Mouse (Mus musculus) stomach, embryonic 16.5 days (tissue): ENCODE data around the gene Krtap19-1. TPM values are rescaled to one million over a fixed set of nuclear protein-coding genes. Genes with fewer than 3 reads are reported as not detected.

Experiments used
- ATAC-seq: fragments of 200-750 bp; cut with Nextera tagmentation; 2 replicates; pipeline ENCODE4 v1.8.0; 2017; ENCODE audit warnings: moderate number of reproducible peaks, moderate TSS enrichment; ENCODE audit not compliant: insufficient read depth, low FRiP score
- H3K27ac ChIP-seq: fragments of 300-500 bp; sonication (generic); 2 replicates; pipeline ENCODE4 v1.5.1; 2014; ENCODE audit warnings: low read length
- H3K27me3 ChIP-seq: fragments of 300-500 bp; sonication (generic); 2 replicates; pipeline ENCODE4 v1.6.1; 2014; ENCODE audit warnings: low read length, control low read depth, mixed read lengths; ENCODE audit not compliant: control insufficient read depth, insufficient read depth
- H3K36me3 ChIP-seq: fragments of 300-500 bp; sonication (generic); 2 replicates; pipeline ENCODE4 v1.6.1; 2014; ENCODE audit warnings: low read length; ENCODE audit not compliant: control insufficient read depth, insufficient read depth
- H3K4me1 ChIP-seq: fragments of 300-500 bp; sonication (generic); 2 replicates; pipeline ENCODE4 v1.6.1; 2014; ENCODE audit warnings: low read length, control low read depth, mixed read lengths; ENCODE audit not compliant: control insufficient read depth, insufficient read depth
- H3K4me2 ChIP-seq: fragments of 300-500 bp; sonication (generic); 2 replicates; pipeline ENCODE4 v1.6.1; 2014; ENCODE audit warnings: low read depth, low read length, mixed read lengths
- H3K4me3 ChIP-seq: fragments of 300-500 bp; sonication (generic); replicated peaks from 2 replicates; pipeline ENCODE4 v1.5.1; 2014; ENCODE audit warnings: mild to moderate bottlenecking, low read length
- H3K9ac ChIP-seq: fragments of 300-500 bp; sonication (generic); 2 replicates; pipeline ENCODE4 v1.6.1; 2014; ENCODE audit warnings: low read length
- H3K9me3 ChIP-seq: fragments of 300-500 bp; sonication (generic); replicated peaks from 2 replicates; pipeline ENCODE4 v1.6.1; 2016; ENCODE audit warnings: low read length, control low read depth; ENCODE audit not compliant: control insufficient read depth
- WGBS: fragments of 180-500 bp; shearing (Covaris S2); extraction: QIAGEN DNeasy Blood & Tissue Kit; methylation state at CpG from one replicate; pipeline ENCODE4 v1.1.7; 2014; 5-methylcytosine and 5-hydroxymethylcytosine counted together
- polyA plus RNA-seq: library from polyadenylated mRNA; unstranded; fragments of >200 nt; fragmentation: Nextera tagmentation; extraction: Ambion mirVana; gene quantifications from 2 replicates; pipeline ENCODE4 v1.2.1, GENCODE M21; 2015

Gene Krtap19-1
- polyA plus RNA-seq, result not detected in 2 replicates

- Histone ChIP-seq H3K36me3 (no peaks in the 10 kb centered on the region), H3K9me3 (no peaks in the 10 kb centered on the region), H3K4me1 (no peaks in the 10 kb centered on the region), H3K4me2 (no peak within 1 kb of the TSS), H3K27me3 (no peaks in the 10 kb centered on the region), H3K4me3 (no peak within 1 kb of the TSS), H3K27ac (no peak within 1 kb of the TSS), H3K9ac (no peak within 1 kb of the TSS)
- no peak for ATAC-seq
- 82% methylated on average over 6 of the region's 6 CpGs for WGBS
Measured at GRCm38 (mm10) chr16:88869311-88869710, at the start of gene Krtap19-1. Gene Krtap19-1, minus strand, starts transcription at chr16:88869411.

- no peak within 1 kb of the TSS for H3K4me3 ChIP-seq
- H3K9me3 ChIP-seq, result no peaks in the 10 kb centered on the region
- no peaks in the 10 kb centered on the region for H3K36me3 ChIP-seq
- 91% methylated on average over 6 of the region's 6 CpGs for WGBS
- H3K27me3 ChIP-seq, result no peaks in the 10 kb centered on the region
- no peak for ATAC-seq
- no peak within 1 kb of the TSS for H3K9ac ChIP-seq
- no peak within 1 kb of the TSS for H3K27ac ChIP-seq
- H3K4me1 ChIP-seq, result no peaks in the 10 kb centered on the region
- no peak within 1 kb of the TSS for H3K4me2 ChIP-seq
Measured at GRCm38 (mm10) chr16:88896357-88896756, 27.1 kb upstream of the Krtap19-1 start, which contains the start of gene Krtap19-5. Gene Krtap19-5, minus strand, starts transcription at chr16:88896457.

GRCm38 (mm10) chr16:88886870-88887269 lies 17.7 kb upstream of the Krtap19-1 start:
- WGBS, result 81% methylated on average over 6 of the region's 6 CpGs
- Histone ChIP-seq H3K9ac (no peak overlapping the region), H3K4me1 (no peaks in the 10 kb centered on the region), H3K36me3 (no peaks in the 10 kb centered on the region), H3K4me2 (no peak overlapping the region), H3K9me3 (no peaks in the 10 kb centered on the region), H3K27ac (no peak overlapping the region), H3K27me3 (no peaks in the 10 kb centered on the region), H3K4me3 (no peak overlapping the region)
- no peak for ATAC-seq

GRCm38 (mm10) chr16:88884989-88885388 lies 15.8 kb upstream of the Krtap19-1 start, which contains the start of gene Krtap19-4:
Gene Krtap19-4, minus strand, starts transcription at chr16:88885089.
- H3K27me3 ChIP-seq, result no peaks in the 10 kb centered on the region
- no peak for ATAC-seq
- no peak within 1 kb of the TSS for H3K4me3 ChIP-seq
- H3K4me1 ChIP-seq, result no peaks in the 10 kb centered on the region
- no peaks in the 10 kb centered on the region for H3K9me3 ChIP-seq
- no peak within 1 kb of the TSS for H3K4me2 ChIP-seq
- no peak within 1 kb of the TSS for H3K27ac ChIP-seq
- WGBS, result 91% methylated on average over 5 of the region's 5 CpGs
- no peak within 1 kb of the TSS for H3K9ac ChIP-seq
- H3K36me3 ChIP-seq, result no peaks in the 10 kb centered on the region

GRCm38 (mm10) chr16:88877938-88878337 lies 8.7 kb upstream of the Krtap19-1 start, which contains the start of gene Krtap19-3:
Gene Krtap19-3, minus strand, starts transcription at chr16:88878038.
- Histone ChIP-seq H3K9me3 (no peaks in the 10 kb centered on the region), H3K9ac (no peak within 1 kb of the TSS), H3K4me2 (no peak within 1 kb of the TSS), H3K36me3 (no peaks in the 10 kb centered on the region), H3K27ac (no peak within 1 kb of the TSS), H3K27me3 (no peaks in the 10 kb centered on the region), H3K4me3 (no peak within 1 kb of the TSS), H3K4me1 (no peaks in the 10 kb centered on the region)
- ATAC-seq, result no peak
- 69% methylated on average over 2 of the region's 2 CpGs for WGBS

- ATAC-seq, result no peak
- H3K4me2 ChIP-seq, result no peak within 1 kb of the TSS
- WGBS, result 93% methylated on average over 3 of the region's 3 CpGs
- no peak within 1 kb of the TSS for H3K9ac ChIP-seq
- no peaks in the 10 kb centered on the region for H3K36me3 ChIP-seq
- no peak within 1 kb of the TSS for H3K4me3 ChIP-seq
- no peak within 1 kb of the TSS for H3K27ac ChIP-seq
- no peaks in the 10 kb centered on the region for H3K9me3 ChIP-seq
- no peaks in the 10 kb centered on the region for H3K27me3 ChIP-seq
- H3K4me1 ChIP-seq, result no peaks in the 10 kb centered on the region
Measured at GRCm38 (mm10) chr16:88874169-88874568, 5.0 kb upstream of the Krtap19-1 start, which contains the start of gene Krtap19-2. Gene Krtap19-2, minus strand, starts transcription at chr16:88874269.

- 89% methylated on average over 4 of the region's 4 CpGs for WGBS
- Histone ChIP-seq H3K36me3 (no peaks in the 10 kb centered on the region), H3K9ac (no peak overlapping the region), H3K9me3 (no peaks in the 10 kb centered on the region), H3K27ac (no peak overlapping the region), H3K4me2 (no peak overlapping the region), H3K4me1 (no peaks in the 10 kb centered on the region), H3K27me3 (no peaks in the 10 kb centered on the region), H3K4me3 (no peak overlapping the region)
- ATAC-seq, result no peak
Measured at GRCm38 (mm10) chr16:88864887-88865407, 4.3 kb downstream of the Krtap19-1 start.

- WGBS, result 16% methylated on average over 5 of the region's 5 CpGs
Measured at GRCm38 (mm10) chr16:88851450-88851849, 17.8 kb downstream of the Krtap19-1 start.

GRCm38 (mm10) chr16:88848558-88848957 lies 20.7 kb downstream of the Krtap19-1 start:
- 68% methylated on average over 4 of the region's 4 CpGs for WGBS

More at GRCm38 (mm10) chr16:88851450-88851849, 17.8 kb downstream of the Krtap19-1 start:
- H3K27me3 ChIP-seq, result no peaks in the 10 kb centered on the region
- no peaks in the 10 kb centered on the region for H3K9me3 ChIP-seq
- no peaks in the 10 kb centered on the region for H3K36me3 ChIP-seq
- no peak overlapping the region for H3K4me2 ChIP-seq
- no peaks in the 10 kb centered on the region for H3K4me1 ChIP-seq
- H3K27ac ChIP-seq, result no peak overlapping the region
- ATAC-seq, result no peak
- H3K9ac ChIP-seq, result no peak overlapping the region
- H3K4me3 ChIP-seq, result no peak overlapping the region

More at GRCm38 (mm10) chr16:88848558-88848957, 20.7 kb downstream of the Krtap19-1 start:
- no peaks in the 10 kb centered on the region for H3K36me3 ChIP-seq
- no peaks in the 10 kb centered on the region for H3K27me3 ChIP-seq
- no peaks in the 10 kb centered on the region for H3K4me1 ChIP-seq
- H3K9ac ChIP-seq, result no peak overlapping the region
- no peak overlapping the region for H3K4me2 ChIP-seq
- H3K9me3 ChIP-seq, result no peaks in the 10 kb centered on the region
- H3K27ac ChIP-seq, result no peak overlapping the region
- no peak overlapping the region for H3K4me3 ChIP-seq
- ATAC-seq, result no peak
